Mouse (Mus musculus) E14TG2a.4 (cell line): ENCODE results near the gene 1700029P11Rik.

Experiments
- CTCF ChIP-seq: conservative IDR thresholded peaks from 2 replicates; pipeline ENCODE4 v1.5.1; 2014; ENCODE audit warnings: low read length
- NANOG ChIP-seq: IDR thresholded peaks from 2 replicates; pipeline ENCODE4 v1.6.1; 2014; ENCODE audit warnings: borderline replicate concordance, low read length, mixed read lengths
- POU5F1 ChIP-seq: IDR thresholded peaks from 2 replicates; pipeline ENCODE4 v1.6.1; 2014; ENCODE audit warnings: low read length, borderline replicate concordance

GRCm38 (mm10) chr15:81964262-81964661 lies 16.1 kb upstream of the 1700029P11Rik start:
- TF ChIP-seq CTCF = no peak
- no peak for TF ChIP-seq POU5F1
- no peak for TF ChIP-seq NANOG
